Mouse (Mus musculus) ES-E14 (cell line): ENCODE data around the gene Prph2.

Source experiments
- CHD2 ChIP-seq: IDR thresholded peaks from 2 replicates; pipeline ENCODE4 v1.6.1; 2014; ENCODE audit warnings: mild to moderate bottlenecking, low read depth, low read length, inconsistent platforms
- MAFK ChIP-seq: IDR thresholded peaks from 2 replicates; pipeline ENCODE4 v1.6.1; 2014; ENCODE audit warnings: mild to moderate bottlenecking, low read depth, low read length, inconsistent platforms; ENCODE audit not compliant: insufficient read depth
- ZC3H11A ChIP-seq: IDR thresholded peaks from 2 replicates; pipeline ENCODE4 v1.6.1; 2012; ENCODE audit warnings: low read depth, mild to moderate bottlenecking, inconsistent platforms, low read length, borderline replicate concordance
- ZNF384 ChIP-seq: IDR thresholded peaks from 2 replicates; pipeline ENCODE4 v1.6.1; 2012; ENCODE audit warnings: low read depth, low read length, inconsistent platforms

DNA sequence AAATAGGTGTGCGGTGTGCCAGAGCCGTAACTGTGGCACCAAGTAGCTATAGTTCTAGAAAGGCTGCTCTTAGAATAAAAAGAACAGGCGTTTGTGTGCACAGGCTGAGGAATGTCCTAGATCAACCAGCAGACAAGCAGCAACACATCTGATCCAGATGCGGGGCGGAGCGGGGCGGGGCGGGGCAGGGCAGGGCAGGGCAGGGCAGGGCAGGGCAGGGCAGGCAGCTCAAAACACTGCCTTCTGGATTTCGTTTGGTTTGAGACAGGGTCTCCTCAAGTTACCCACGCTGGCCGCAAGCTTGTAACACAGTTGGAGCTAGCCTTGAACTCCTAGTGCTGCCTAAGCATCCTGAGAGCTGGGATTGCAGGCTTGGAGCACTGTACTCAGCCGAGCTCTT is 19.0 kb downstream of the Prph2 start:
- TF ChIP-seq ZC3H11A (no peak), MAFK (no peak), CHD2 (no peak), ZNF384 (no peak)
